9 mouse cellular contexts compared by ENCODE assay signal in genomic region chr1:193086842-193087476, GRCm38 (mm10). TPM values are rescaled to one million over a fixed set of nuclear protein-coding genes. Genes with fewer than 3 reads are reported as not detected.
DNase-seq lines count a peak whose midpoint lies in the region; ATAC-seq and TF ChIP-seq lines count a peak whose summit lies in the region.
"Had no signal": no experiment of that assay in that cellular context is flagged by ENCODE, and none has a peak within 500 bp of the region (broad histone marks: within the 10 kb centered on the region; RNA-seq: fewer than 3 reads in every experiment).

No protein-coding gene starts in this region.

- no peaks in the 10 kb centered on the region for H3K36me3 ChIP-seq in embryonic facial prominence, embryonic 13.5 days
- H3K36me3 ChIP-seq in embryonic facial prominence, embryonic 10.5 days (replicated peaks) = no peaks in the 10 kb centered on the region
- H3K36me3 ChIP-seq in limb, embryonic 14.5 days (ENCODE audit: control insufficient read depth, insufficient read depth, low read length) = no peaks in the 10 kb centered on the region

- H3K27me3 ChIP-seq in embryonic facial prominence, embryonic 13.5 days = no peaks in the 10 kb centered on the region
- H3K27me3 ChIP-seq in embryonic facial prominence, embryonic 10.5 days (replicated peaks; ENCODE audit: low read depth, poor library complexity, severe bottlenecking) = no peaks in the 10 kb centered on the region
- H3K27me3 ChIP-seq in limb, embryonic 14.5 days (ENCODE audit: control insufficient read depth, insufficient read depth, low read length) = no peaks in the 10 kb centered on the region

- DNase-seq in embryonic facial prominence, embryonic 10.5 days (ENCODE audit: low spot score) = no peak
- DNase-seq in ovary, adult 18-20 months (ENCODE audit: low spot score) = peak; percentile 69
- no peak for DNase-seq in ovary, postnatal 10 days (ENCODE audit: low spot score)
- DNase-seq in limb, embryonic 14.5 days (ENCODE audit: low spot score) = peak; percentile 62
- peak; percentile 48 for DNase-seq in testis, postnatal 10 days (ENCODE audit: low spot score)
- DNase-seq in Muller cell, postnatal 12 days (ENCODE audit: inconsistent ontology term) = no peak

- peak overlapping the region; percentile 36; the same call in 1 of the 2 replicates for H3K9ac ChIP-seq in embryonic facial prominence, embryonic 13.5 days
- no peak overlapping the region for H3K9ac ChIP-seq in limb, embryonic 14.5 days (ENCODE audit: low read depth, low read length, severe bottlenecking)

- H3K4me2 ChIP-seq in embryonic facial prominence, embryonic 13.5 days = no peak overlapping the region
- H3K4me2 ChIP-seq in limb, embryonic 14.5 days (replicated peaks; ENCODE audit: low read depth, low read length, severe bottlenecking) = no peak overlapping the region

- H3K27ac ChIP-seq in embryonic facial prominence, embryonic 13.5 days = no peak overlapping the region
- no peak overlapping the region for H3K27ac ChIP-seq in embryonic facial prominence, embryonic 10.5 days (replicated peaks)
- peak overlapping the region; percentile 65 for H3K27ac ChIP-seq in limb, embryonic 14.5 days (replicated peaks; ENCODE audit: low read depth, low read length)

- TF ChIP-seq POLR2A in limb, embryonic 14.5 days (IDR thresholded peaks at IDR 0.05; ENCODE audit: borderline replicate concordance, extremely low read depth, insufficient read depth, insufficient read length) = no peak

- H3K9me3 ChIP-seq in embryonic facial prominence, embryonic 13.5 days = no peaks in the 10 kb centered on the region
- H3K9me3 ChIP-seq in embryonic facial prominence, embryonic 10.5 days = no peaks in the 10 kb centered on the region
- H3K9me3 ChIP-seq in limb, embryonic 14.5 days (ENCODE audit: control insufficient read depth, low read length) = no peaks in the 10 kb centered on the region
- H3K9me3 ChIP-seq: megakaryocyte, embryonic 14.5 days had no signal

- ATAC-seq in embryonic facial prominence, embryonic 13.5 days (ENCODE audit: insufficient number of reproducible peaks, insufficient read depth, low FRiP score, low TSS enrichment, low read depth) = no peak
- peak; percentile 70 for ATAC-seq in limb, embryonic 14.5 days (ENCODE audit: low FRiP score, low read depth)
- no peak for ATAC-seq in inflammation-experienced regulatory T-cells, adult 6 months

- no peak overlapping the region for H3K4me3 ChIP-seq in embryonic facial prominence, embryonic 13.5 days
- H3K4me3 ChIP-seq in embryonic facial prominence, embryonic 10.5 days = no peak overlapping the region
- H3K4me3 ChIP-seq in limb, embryonic 14.5 days (replicated peaks; ENCODE audit: low read length) = no peak overlapping the region
- H3K4me3 ChIP-seq: megakaryocyte, embryonic 14.5 days had no signal

- WGBS in embryonic facial prominence, embryonic 13.5 days = 52% methylated on average over 9 of the region's 9 CpGs
- WGBS in embryonic facial prominence, embryonic 10.5 days = 65% methylated on average over 9 of the region's 9 CpGs
- 32% methylated on average over 9 of the region's 9 CpGs for WGBS in limb, embryonic 14.5 days

- peaks cover 28% of the 10 kb centered on the region for H3K4me1 ChIP-seq in embryonic facial prominence, embryonic 13.5 days
- peaks cover 18% of the 10 kb centered on the region for H3K4me1 ChIP-seq in embryonic facial prominence, embryonic 10.5 days
- H3K4me1 ChIP-seq in limb, embryonic 14.5 days (ENCODE audit: control insufficient read depth, insufficient read depth, low read length) = peaks cover 34% of the 10 kb centered on the region

RNA-seq across cellular contexts. Expression of gene Diexf, which starts 43.1 kb away (rescaled TPM):
- 9.7 and 13.5 TPM in 2 replicates for polyA plus RNA-seq in embryonic facial prominence, embryonic 13.5 days (2015; fragmentation: Nextera tagmentation; extraction: Ambion mirVana)
- polyA plus RNA-seq in embryonic facial prominence, embryonic 10.5 days (2016; fragmentation: Nextera tagmentation; extraction: Ambion mirVana) = 10.2 and 10.6 TPM in 2 replicates
- polyA plus RNA-seq in limb, embryonic 14.5 days (2012; rRNA removed) = 33.4 and 43.6 TPM in 2 replicates
- polyA plus RNA-seq in limb, embryonic 14.5 days (2014; fragmentation: Nextera tagmentation; extraction: Ambion mirVana) = 8.9 and 10.6 TPM in 2 replicates
- 10 to 100 TPM in 2 of 3 experiments, 1 to 10 TPM in 1; 5.0 to 15.1 (median 10.5) TPM for polyA plus RNA-seq in inflammation-experienced regulatory T-cells, adult 6 months (2017; shearing (Covaris generic))

RNA-seq across cellular contexts. Expression of gene Syt14, which starts 51.4 kb away (rescaled TPM):
- polyA plus RNA-seq in embryonic facial prominence, embryonic 13.5 days (2015; fragmentation: Nextera tagmentation; extraction: Ambion mirVana) = 3.6 and 4.2 TPM in 2 replicates
- polyA plus RNA-seq in embryonic facial prominence, embryonic 10.5 days (2016; fragmentation: Nextera tagmentation; extraction: Ambion mirVana) = 4.2 and 4.3 TPM in 2 replicates
- polyA plus RNA-seq in limb, embryonic 14.5 days (2012; rRNA removed) = 2.0 and 2.2 TPM in 2 replicates
- polyA plus RNA-seq in limb, embryonic 14.5 days (2014; fragmentation: Nextera tagmentation; extraction: Ambion mirVana) = 2.9 TPM in 2 replicates
- not detected for polyA plus RNA-seq in inflammation-experienced regulatory T-cells, adult 6 months (2017; shearing (Covaris generic))

Comparison
In these comparisons a context has a peak if more than half of its experiments do, and no peak if none do; other contexts are left out.
1. DNase-seq: peak in ovary, adult 18-20 months (single experiment), limb, embryonic 14.5 days (single experiment) and testis, postnatal 10 days (single experiment); none in embryonic facial prominence, embryonic 10.5 days (single experiment), ovary, postnatal 10 days (single experiment) and Muller cell, postnatal 12 days (single experiment).